Mouse (Mus musculus) ES-E14 (cell line): ENCODE measurements at regions not wholly inside any gene's neighbourhood (a gene's known extent, or its start where the extent isn't known, plus 50 kb on each side); places are given as distances from the start of the nearest gene placed in this dataset.

Experiments used
- CHD2 ChIP-seq: IDR thresholded peaks from 2 replicates; pipeline ENCODE4 v1.6.1; 2014; ENCODE audit warnings: mild to moderate bottlenecking, low read depth, low read length, inconsistent platforms
- HCFC1 ChIP-seq: IDR thresholded peaks from 2 replicates; pipeline ENCODE4 v1.6.1; 2012; ENCODE audit warnings: low read length, inconsistent platforms, borderline replicate concordance; ENCODE audit not compliant: insufficient read depth
- MAFK ChIP-seq: IDR thresholded peaks from 2 replicates; pipeline ENCODE4 v1.6.1; 2014; ENCODE audit warnings: mild to moderate bottlenecking, low read depth, low read length, inconsistent platforms; ENCODE audit not compliant: insufficient read depth
- ZC3H11A ChIP-seq: IDR thresholded peaks from 2 replicates; pipeline ENCODE4 v1.6.1; 2012; ENCODE audit warnings: low read depth, mild to moderate bottlenecking, inconsistent platforms, low read length, borderline replicate concordance
- ZNF384 ChIP-seq: IDR thresholded peaks from 2 replicates; pipeline ENCODE4 v1.6.1; 2012; ENCODE audit warnings: low read depth, low read length, inconsistent platforms

DNA sequence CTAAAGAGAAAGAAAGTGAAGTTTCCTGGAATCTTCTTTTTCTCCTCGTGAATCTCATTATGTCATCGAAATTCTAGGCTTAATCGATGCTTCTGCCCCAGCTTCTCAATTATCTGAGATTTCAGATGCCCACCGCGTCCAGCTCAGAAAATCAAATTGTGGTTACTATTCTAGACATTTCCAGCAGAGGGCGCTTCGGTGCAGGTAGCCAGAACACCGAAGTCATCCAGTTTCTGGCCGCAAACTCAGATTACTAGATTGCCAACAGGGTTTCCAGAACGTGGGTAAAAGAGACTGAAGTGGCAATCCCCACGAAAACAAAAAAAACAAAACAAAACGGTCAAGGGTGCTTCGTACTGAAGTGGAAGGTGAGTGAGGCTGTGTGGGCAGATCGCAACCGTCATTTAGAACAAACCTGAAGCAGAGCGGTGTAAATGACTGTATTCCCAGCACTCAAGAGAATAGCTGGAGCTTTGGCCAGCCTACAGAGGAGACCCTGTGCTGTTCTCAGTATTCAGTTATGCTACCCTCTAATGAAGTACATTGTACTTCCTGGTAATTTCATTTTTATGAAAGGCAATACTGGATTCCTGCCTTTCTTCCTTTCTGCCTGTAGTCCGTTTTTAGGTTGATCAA is 1636.4 kb downstream of the A830018L16Rik start:
- TF ChIP-seq CHD2 (no peak), HCFC1 (no peak), ZC3H11A (peak; percentile 74; the same call in 1 of the 2 replicates), ZNF384 (no peak), MAFK (no peak)
